Mouse (Mus musculus) intestine, postnatal 0 days (tissue): Measurements from ENCODE around the gene 4930430A15Rik. TPM values are rescaled to one million over a fixed set of nuclear protein-coding genes. Genes with fewer than 3 reads are reported as not detected.

Experiments
- ATAC-seq: fragments of 200-750 bp; cut with Nextera tagmentation; 2 replicates; pipeline ENCODE4 v1.8.0; 2017; ENCODE audit warnings: mild to moderate bottlenecking, moderate TSS enrichment, moderate library complexity
- H3K27ac ChIP-seq: fragments of 300-500 bp; sonication (generic); 2 replicates; pipeline ENCODE4 v1.5.1; 2014; ENCODE audit warnings: mild to moderate bottlenecking, low read depth, low read length, moderate library complexity
- H3K27me3 ChIP-seq: fragments of 300-500 bp; sonication (generic); replicated peaks from 2 replicates; pipeline ENCODE4 v1.6.1; 2014; ENCODE audit warnings: low read length, mixed read lengths; ENCODE audit not compliant: control insufficient read depth, insufficient read depth
- H3K36me3 ChIP-seq: fragments of 300-500 bp; sonication (generic); 2 replicates; pipeline ENCODE4 v1.6.1; 2014; ENCODE audit warnings: mild to moderate bottlenecking, moderate library complexity; ENCODE audit not compliant: control insufficient read depth, insufficient read depth
- H3K4me1 ChIP-seq: fragments of 300-500 bp; sonication (generic); replicated peaks from 2 replicates; pipeline ENCODE4 v1.6.1; 2014; ENCODE audit warnings: antibody characterized with exemption, low read length, mixed read lengths; ENCODE audit not compliant: control insufficient read depth, insufficient read depth
- H3K4me2 ChIP-seq: fragments of 300-500 bp; sonication (generic); replicated peaks from 2 replicates; pipeline ENCODE4 v1.6.1; 2014; ENCODE audit warnings: low read depth, mild to moderate bottlenecking, moderate library complexity
- H3K4me3 ChIP-seq: fragments of 300-500 bp; sonication (generic); 2 replicates; pipeline ENCODE4 v1.5.1; 2014; ENCODE audit warnings: low read depth, low read length
- H3K9ac ChIP-seq: fragments of 300-500 bp; sonication (generic); 2 replicates; pipeline ENCODE4 v1.6.1; 2014; ENCODE audit warnings: mild to moderate bottlenecking, low read depth, low read length
- H3K9me3 ChIP-seq: fragments of 300-500 bp; sonication (generic); 2 replicates; pipeline ENCODE4 v1.6.1; 2016; ENCODE audit warnings: mixed run types; ENCODE audit not compliant: control insufficient read depth
- CTCF ChIP-seq: sonication (generic); IDR thresholded peaks from 2 replicates; pipeline ENCODE4 v1.5.1; 2016; ENCODE audit warnings: low read depth, mild to moderate bottlenecking, control low read depth, antibody characterized with exemption, moderate library complexity
- WGBS: fragments of 180-500 bp; shearing (Covaris S2); extraction: QIAGEN DNeasy Blood & Tissue Kit; methylation state at CpG from one replicate; pipeline ENCODE4 v1.1.7; 2014; 5-methylcytosine and 5-hydroxymethylcytosine counted together
- polyA plus RNA-seq: library from polyadenylated mRNA; unstranded; fragments of >200 nt; fragmentation: Nextera tagmentation; extraction: Ambion mirVana; gene quantifications from 2 replicates; pipeline ENCODE4 v1.2.1, GENCODE M21; 2015

Gene 4930430A15Rik
- not detected in 2 replicates for polyA plus RNA-seq

GRCm38 (mm10) chr2:111229502-111229901 is at the start of gene 4930430A15Rik:
TSS of gene 4930430A15Rik (minus strand) at chr2:111229602.
- ATAC-seq, result no peak
- 83% methylated on average over 6 of the region's 6 CpGs for WGBS
- TF ChIP-seq CTCF, result no peak

GRCm38 (mm10) chr2:111274006-111274405 is 44.6 kb upstream of the 4930430A15Rik start, which contains the start of gene Olfr1277:
TSS of gene Olfr1277 (minus strand) at chr2:111274106.
- ATAC-seq, result no peak
- no peaks in the 10 kb centered on the region for H3K27me3 ChIP-seq
- H3K36me3 ChIP-seq, result no peaks in the 10 kb centered on the region
- WGBS, result 75% methylated on average over 2 of the region's 2 CpGs
- no peaks in the 10 kb centered on the region for H3K4me1 ChIP-seq
- no peaks in the 10 kb centered on the region for H3K9me3 ChIP-seq
- H3K27ac ChIP-seq, result no peak within 1 kb of the TSS
- no peak within 1 kb of the TSS for H3K4me2 ChIP-seq
- H3K4me3 ChIP-seq, result no peak within 1 kb of the TSS
- TF ChIP-seq CTCF, result no peak
- no peak within 1 kb of the TSS for H3K9ac ChIP-seq

More at GRCm38 (mm10) chr2:111229502-111229901, at the start of gene 4930430A15Rik:
- Histone ChIP-seq H3K27ac (no peak within 1 kb of the TSS), H3K9ac (no peak within 1 kb of the TSS), H3K4me2 (no peak within 1 kb of the TSS), H3K36me3 (no peaks in the 10 kb centered on the region), H3K4me3 (no peak within 1 kb of the TSS), H3K9me3 (no peaks in the 10 kb centered on the region), H3K4me1 (no peaks in the 10 kb centered on the region), H3K27me3 (no peaks in the 10 kb centered on the region)

- Histone ChIP-seq H3K4me1 (no peaks in the 10 kb centered on the region), H3K4me2 (no peak within 1 kb of the TSS), H3K27ac (no peak within 1 kb of the TSS), H3K27me3 (no peaks in the 10 kb centered on the region), H3K4me3 (no peak within 1 kb of the TSS), H3K9me3 (no peaks in the 10 kb centered on the region), H3K9ac (no peak within 1 kb of the TSS), H3K36me3 (no peaks in the 10 kb centered on the region)
- no peak for TF ChIP-seq CTCF
- ATAC-seq, result no peak
These were observed 24.8 kb upstream of the 4930430A15Rik start, which contains the start of gene Olfr1276 for GRCm38 (mm10) chr2:111254216-111254615. TSS of gene Olfr1276 (plus strand) at chr2:111254516.

GRCm38 (mm10) chr2:111235186-111235585 is 5.8 kb upstream of the 4930430A15Rik start, which contains the start of gene Olfr1275:
TSS of gene Olfr1275 (minus strand) at chr2:111235286.
- 79% methylated on average over 1 of the region's 1 CpGs for WGBS
- Histone ChIP-seq H3K4me2 (no peak within 1 kb of the TSS), H3K36me3 (no peaks in the 10 kb centered on the region), H3K9ac (no peak within 1 kb of the TSS), H3K27ac (no peak within 1 kb of the TSS), H3K4me3 (no peak within 1 kb of the TSS), H3K9me3 (no peaks in the 10 kb centered on the region), H3K4me1 (no peaks in the 10 kb centered on the region), H3K27me3 (no peaks in the 10 kb centered on the region)
- no peak for TF ChIP-seq CTCF
- ATAC-seq, result no peak

GRCm38 (mm10) chr2:111182068-111182467 is 47.3 kb downstream of the 4930430A15Rik start:
- no peak for ATAC-seq
- 96% methylated on average over 11 of the region's 11 CpGs for WGBS
- Histone ChIP-seq H3K4me1 (no peaks in the 10 kb centered on the region), H3K4me3 (no peak overlapping the region), H3K36me3 (no peaks in the 10 kb centered on the region), H3K27me3 (no peaks in the 10 kb centered on the region), H3K9me3 (no peaks in the 10 kb centered on the region), H3K27ac (no peak overlapping the region), H3K9ac (no peak overlapping the region), H3K4me2 (no peak overlapping the region)
- no peak for TF ChIP-seq CTCF

GRCm38 (mm10) chr2:111152836-111153235 is 76.6 kb downstream of the 4930430A15Rik start, which contains the start of gene Gm15130:
TSS of gene Gm15130 (minus strand) at chr2:111152936.
- H3K4me2 ChIP-seq, result no peak within 1 kb of the TSS
- H3K27me3 ChIP-seq, result no peaks in the 10 kb centered on the region
- no peaks in the 10 kb centered on the region for H3K9me3 ChIP-seq
- no peaks in the 10 kb centered on the region for H3K36me3 ChIP-seq
- no peak for TF ChIP-seq CTCF
- H3K4me1 ChIP-seq, result no peaks in the 10 kb centered on the region
- no peak within 1 kb of the TSS for H3K27ac ChIP-seq
- H3K9ac ChIP-seq, result no peak within 1 kb of the TSS
- 65% methylated on average over 2 of the region's 2 CpGs for WGBS
- no peak within 1 kb of the TSS for H3K4me3 ChIP-seq
- ATAC-seq, result no peak
